Mouse (Mus musculus): Measurements from ENCODE around the gene Gm20388. TPM values are rescaled to one million over a fixed set of nuclear protein-coding genes. Genes with fewer than 3 reads are reported as not detected.

Gm20388 gene
- polyA plus RNA-seq, 1 experiment from 2014 or later = 5.5 TPM

DNA sequence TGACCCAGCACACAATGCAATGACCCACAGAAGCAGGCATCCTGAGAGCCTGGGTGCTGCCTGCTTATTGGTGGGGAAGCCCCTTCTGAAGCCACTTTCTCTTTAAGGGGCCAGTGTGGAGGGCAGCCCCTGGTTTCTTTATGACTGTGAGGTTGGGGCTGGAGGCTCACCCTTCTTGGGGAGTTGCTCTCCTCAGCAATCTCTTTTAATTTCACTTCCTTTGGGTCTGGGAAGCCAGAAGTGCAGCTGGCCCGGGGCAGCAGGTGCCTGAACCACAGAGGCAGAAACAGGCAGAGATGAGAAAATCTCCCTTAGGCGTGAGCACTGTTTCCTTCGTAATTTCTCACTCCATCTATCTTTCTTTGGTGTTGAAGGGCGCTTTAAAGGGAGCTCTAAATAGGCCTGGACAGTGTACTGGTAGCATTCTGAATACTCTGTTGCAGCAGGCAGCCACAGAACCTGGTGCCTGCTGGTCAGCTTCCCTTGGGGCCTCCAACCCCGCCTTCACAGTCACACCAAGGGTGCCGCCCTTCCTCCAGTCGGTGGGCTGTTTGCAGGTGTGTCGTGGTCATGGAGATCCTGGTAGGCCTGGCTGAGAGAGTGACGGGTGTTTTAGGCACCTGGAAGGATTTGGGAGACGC is 2791.8 kb downstream of the Gm20388 start:
- DNase-seq (ENCODE audit: extremely low spot score, low spot score) = no peak
- Histone ChIP-seq H3K4me3 (no peak overlapping the region), H3K4me1 (peaks cover 39% of the 10 kb centered on the region), H3K27me3 (ENCODE audit: poor library complexity, severe bottlenecking) (0 out of 2 replicates have a peak, but pooled peaks cover 3% of the 10 kb centered on the region), H3K36me3 (replicated peaks) (no peaks in the 10 kb centered on the region), H3K27ac (no peak overlapping the region), H3K9me3 (no peaks in the 10 kb centered on the region)
- WGBS = 64% methylated on average over 10 of the region's 10 CpGs

DNA sequence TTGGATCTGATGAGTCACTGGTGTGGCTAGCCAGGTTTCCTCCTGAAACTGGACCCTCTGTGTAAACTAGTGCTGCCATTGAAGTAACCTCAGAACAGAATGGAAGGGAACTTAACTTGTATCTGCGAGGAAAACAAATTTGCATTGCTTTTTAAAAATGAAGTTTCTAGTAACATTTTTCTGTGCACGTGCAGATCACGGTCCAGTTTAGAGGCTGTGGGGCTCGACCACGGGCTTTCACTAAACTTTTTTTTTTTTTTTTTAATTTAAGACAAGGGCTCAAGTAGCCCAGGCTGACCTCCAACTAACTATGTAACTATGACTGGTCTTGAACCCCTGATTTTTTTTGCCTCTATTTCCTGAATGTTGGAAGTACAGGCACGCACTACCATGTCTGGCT is 2792.3 kb downstream of the Gm20388 start:
- no peak for DNase-seq (ENCODE audit: extremely low spot score, low spot score)
- Histone ChIP-seq H3K4me1 (peaks cover 39% of the 10 kb centered on the region), H3K4me3 (no peak overlapping the region), H3K9me3 (no peaks in the 10 kb centered on the region), H3K27ac (no peak overlapping the region), H3K27me3 (ENCODE audit: poor library complexity, severe bottlenecking) (peaks cover 8% of the 10 kb centered on the region; the same call in 1 of the 2 replicates), H3K36me3 (replicated peaks) (no peaks in the 10 kb centered on the region)
- WGBS = 88% methylated on average over 6 of the region's 6 CpGs

DNA sequence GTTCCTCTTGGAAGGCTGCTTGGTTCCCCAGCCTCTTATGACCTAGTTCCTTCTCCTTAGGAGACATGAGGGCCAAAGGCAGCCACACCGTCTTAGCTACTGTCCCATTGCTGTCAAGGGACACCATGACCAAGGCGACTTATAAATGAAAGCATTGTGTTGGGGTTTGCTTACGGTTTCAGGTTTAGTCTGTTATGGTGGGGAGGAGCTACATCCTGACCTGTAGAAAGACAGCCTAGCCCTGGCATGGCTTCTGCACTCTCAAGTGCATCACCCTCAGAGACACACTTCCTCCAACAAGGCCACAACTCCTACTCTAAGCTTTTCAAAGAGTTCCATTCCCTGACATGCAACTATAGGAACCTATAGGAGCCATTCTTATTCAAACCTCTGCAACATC is 2794.0 kb downstream of the Gm20388 start:
- H3K27me3 ChIP-seq (ENCODE audit: poor library complexity, severe bottlenecking) = peaks cover 15% of the 10 kb centered on the region
- DNase-seq (ENCODE audit: extremely low spot score, low spot score) = no peak
- 82% methylated on average over 3 of the region's 3 CpGs for WGBS
- no peaks in the 10 kb centered on the region for H3K36me3 ChIP-seq (replicated peaks)
- H3K27ac ChIP-seq = no peak overlapping the region
- H3K4me3 ChIP-seq = no peak overlapping the region
- H3K4me1 ChIP-seq = peaks cover 39% of the 10 kb centered on the region
- H3K9me3 ChIP-seq = no peaks in the 10 kb centered on the region

DNA sequence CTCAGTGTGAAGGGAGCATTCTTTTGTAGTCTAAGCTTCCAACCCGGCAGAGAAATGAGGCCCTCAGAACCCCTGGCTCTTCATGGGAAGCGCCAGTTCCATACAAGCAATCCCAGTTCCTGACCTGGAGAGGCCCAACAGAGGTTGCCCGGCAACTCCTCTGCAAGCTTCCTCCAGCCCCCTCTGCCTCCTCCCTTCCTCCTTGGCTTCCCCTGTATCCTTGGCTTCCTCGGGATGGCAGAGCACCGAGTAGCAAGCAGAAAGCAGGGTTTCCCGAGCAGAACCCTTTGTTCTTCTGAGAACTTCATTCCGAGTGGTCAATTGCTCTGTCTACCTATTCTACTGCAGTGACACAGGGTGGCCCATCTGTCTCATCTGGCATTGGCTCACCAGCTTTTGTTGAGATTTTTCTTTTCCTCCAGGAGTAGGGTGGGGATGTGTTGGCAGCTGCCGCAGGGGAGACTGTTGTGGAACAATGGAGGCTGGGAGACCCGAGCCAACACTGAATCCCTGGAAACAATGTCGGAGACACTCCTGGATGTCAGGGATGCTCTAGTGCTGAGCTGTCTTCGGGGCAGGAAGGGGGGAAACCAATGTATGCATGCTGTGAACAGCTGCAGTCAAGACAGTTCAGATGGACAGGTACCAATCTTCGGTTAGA is 2795.4 kb downstream of the Gm20388 start:
- Histone ChIP-seq H3K9me3 (no peaks in the 10 kb centered on the region), H3K4me1 (peaks cover 32% of the 10 kb centered on the region), H3K4me3 (no peak overlapping the region), H3K36me3 (replicated peaks) (no peaks in the 10 kb centered on the region), H3K27ac (peak overlapping the region; percentile 62), H3K27me3 (ENCODE audit: poor library complexity, severe bottlenecking) (peaks cover 15% of the 10 kb centered on the region)
- WGBS = 60% methylated on average over 12 of the region's 12 CpGs
- no peak for DNase-seq (ENCODE audit: extremely low spot score, low spot score)

DNA sequence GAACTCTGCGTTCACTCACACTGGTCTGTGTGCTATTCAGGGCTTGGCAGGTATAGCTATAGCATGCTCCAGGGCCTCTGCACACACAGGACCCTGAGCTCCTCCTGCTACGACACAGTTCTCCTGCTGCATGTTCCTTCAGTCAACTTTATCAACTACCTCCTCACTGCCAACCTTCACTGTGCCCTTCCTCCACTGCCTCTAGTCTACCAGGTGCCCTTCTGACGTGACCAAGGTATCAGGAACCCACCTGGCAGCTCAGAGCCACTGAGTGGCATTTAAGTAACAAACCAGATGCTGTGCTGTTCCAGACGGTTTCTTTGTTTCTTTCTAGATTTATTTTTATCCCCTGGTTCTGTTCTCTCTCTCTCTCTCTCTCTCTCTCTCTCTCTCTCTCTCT is 2796.5 kb downstream of the Gm20388 start:
- no peak for DNase-seq (ENCODE audit: extremely low spot score, low spot score)
- 79% methylated on average over 4 of the region's 4 CpGs for WGBS
- Histone ChIP-seq H3K36me3 (replicated peaks) (no peaks in the 10 kb centered on the region), H3K27me3 (ENCODE audit: poor library complexity, severe bottlenecking) (peaks cover 15% of the 10 kb centered on the region), H3K9me3 (no peaks in the 10 kb centered on the region), H3K4me3 (no peak overlapping the region), H3K27ac (no peak overlapping the region), H3K4me1 (peaks cover 35% of the 10 kb centered on the region)

DNA sequence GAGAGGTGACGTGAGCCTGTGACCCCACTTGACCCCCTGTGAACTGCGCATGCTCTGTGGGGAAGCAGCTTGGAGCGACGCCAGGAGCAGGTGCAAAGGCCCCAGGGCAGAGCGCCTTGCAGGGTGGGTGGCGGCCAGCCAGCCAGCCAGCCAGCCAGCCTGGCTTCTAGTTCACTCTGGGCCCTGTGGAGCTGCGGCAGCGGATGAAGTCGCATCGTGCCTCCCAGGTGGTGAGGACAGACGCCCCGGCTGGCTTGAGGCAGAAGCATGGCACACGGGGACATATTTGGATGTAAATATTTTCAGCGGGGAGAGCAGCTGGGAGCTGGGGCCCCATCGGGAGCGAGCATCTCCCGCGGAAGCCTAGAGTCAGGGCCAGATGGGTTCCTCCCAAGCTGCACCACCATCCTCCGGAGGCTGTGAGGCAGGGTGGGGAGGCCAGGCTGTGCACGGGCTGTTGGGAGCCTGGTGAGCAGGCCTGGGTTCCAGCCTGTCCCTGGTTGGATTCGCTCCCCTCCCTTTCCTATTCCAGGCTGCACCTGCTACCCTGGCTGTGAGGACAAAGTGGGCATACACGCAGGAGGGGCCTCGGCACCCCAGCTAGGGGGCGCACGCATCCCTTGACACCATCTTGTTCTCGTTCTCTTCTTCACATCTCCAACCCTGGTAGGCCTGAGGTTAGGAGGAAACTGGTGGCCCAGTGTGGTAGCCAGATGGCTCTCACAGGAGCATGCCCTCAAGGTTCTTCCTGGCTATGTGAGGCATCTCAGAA is 2798.9 kb downstream of the Gm20388 start:
- H3K4me1 ChIP-seq = peaks cover 43% of the 10 kb centered on the region
- H3K9me3 ChIP-seq = no peaks in the 10 kb centered on the region
- no peak for DNase-seq (ENCODE audit: extremely low spot score, low spot score)
- H3K27me3 ChIP-seq (ENCODE audit: poor library complexity, severe bottlenecking) = peaks cover 15% of the 10 kb centered on the region
- H3K36me3 ChIP-seq (replicated peaks) = no peaks in the 10 kb centered on the region
- H3K27ac ChIP-seq = 0 out of 2 replicates have a peak overlapping the region, but pooled peaks have one; percentile 56
- no peak overlapping the region for H3K4me3 ChIP-seq
- 58% methylated on average over 26 of the region's 26 CpGs for WGBS

DNA sequence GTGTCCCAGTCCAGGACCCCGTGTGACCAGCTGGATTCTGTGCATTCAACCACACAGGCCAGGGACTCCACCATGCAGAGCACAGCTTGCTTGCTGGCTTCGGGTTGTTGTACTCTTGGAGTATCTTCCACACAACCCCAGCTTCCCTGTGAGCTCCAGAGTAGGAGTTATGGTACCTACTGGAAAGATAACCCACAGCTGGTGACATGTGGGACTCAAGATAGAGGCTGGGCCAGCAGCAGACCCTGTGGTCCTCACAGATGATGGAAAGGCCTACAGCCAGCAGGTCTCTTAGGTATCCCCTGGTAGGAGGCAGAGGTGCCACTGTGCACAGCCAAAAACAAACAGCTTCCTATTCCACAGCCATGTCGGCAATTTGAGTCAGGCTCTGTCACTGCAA is 2800.8 kb downstream of the Gm20388 start:
- H3K27ac ChIP-seq = no peak overlapping the region
- H3K27me3 ChIP-seq (ENCODE audit: poor library complexity, severe bottlenecking) = peaks cover 18% of the 10 kb centered on the region
- no peaks in the 10 kb centered on the region for H3K36me3 ChIP-seq (replicated peaks)
- DNase-seq (ENCODE audit: extremely low spot score, low spot score) = no peak
- no peak overlapping the region for H3K4me3 ChIP-seq
- 81% methylated on average over 3 of the region's 3 CpGs for WGBS
- no peaks in the 10 kb centered on the region for H3K9me3 ChIP-seq
- H3K4me1 ChIP-seq = peaks cover 29% of the 10 kb centered on the region

DNA sequence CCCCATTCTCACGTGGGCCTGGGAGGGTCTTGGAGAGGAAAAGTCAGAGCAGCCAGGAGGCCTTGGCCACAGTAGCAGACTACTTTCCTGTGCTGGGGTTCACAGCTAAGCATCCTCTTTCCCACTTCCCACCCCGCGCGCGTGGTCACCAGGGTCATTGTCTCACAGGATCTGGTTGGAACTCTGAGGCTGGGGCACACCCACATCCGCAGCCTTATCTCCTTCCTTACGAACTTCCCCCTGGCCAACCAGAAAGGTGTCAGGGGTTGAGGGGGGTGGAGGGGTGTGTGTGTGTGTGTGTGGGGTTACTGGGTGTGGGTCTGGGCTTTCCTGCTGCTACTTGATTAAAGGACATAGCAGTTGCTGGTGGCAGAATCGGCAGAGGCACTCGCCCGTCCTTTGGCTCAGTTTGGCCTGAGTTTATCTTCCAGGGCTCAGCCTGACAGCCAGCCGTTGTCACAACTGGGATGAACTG is 2801.3 kb downstream of the Gm20388 start:
- H3K4me1 ChIP-seq = peaks cover 27% of the 10 kb centered on the region
- no peak overlapping the region for H3K27ac ChIP-seq
- WGBS = 82% methylated on average over 11 of the region's 11 CpGs
- no peak overlapping the region for H3K4me3 ChIP-seq
- H3K27me3 ChIP-seq (ENCODE audit: poor library complexity, severe bottlenecking) = peaks cover 22% of the 10 kb centered on the region
- DNase-seq (ENCODE audit: extremely low spot score, low spot score) = no peak
- no peaks in the 10 kb centered on the region for H3K9me3 ChIP-seq
- no peaks in the 10 kb centered on the region for H3K36me3 ChIP-seq (replicated peaks)

DNA sequence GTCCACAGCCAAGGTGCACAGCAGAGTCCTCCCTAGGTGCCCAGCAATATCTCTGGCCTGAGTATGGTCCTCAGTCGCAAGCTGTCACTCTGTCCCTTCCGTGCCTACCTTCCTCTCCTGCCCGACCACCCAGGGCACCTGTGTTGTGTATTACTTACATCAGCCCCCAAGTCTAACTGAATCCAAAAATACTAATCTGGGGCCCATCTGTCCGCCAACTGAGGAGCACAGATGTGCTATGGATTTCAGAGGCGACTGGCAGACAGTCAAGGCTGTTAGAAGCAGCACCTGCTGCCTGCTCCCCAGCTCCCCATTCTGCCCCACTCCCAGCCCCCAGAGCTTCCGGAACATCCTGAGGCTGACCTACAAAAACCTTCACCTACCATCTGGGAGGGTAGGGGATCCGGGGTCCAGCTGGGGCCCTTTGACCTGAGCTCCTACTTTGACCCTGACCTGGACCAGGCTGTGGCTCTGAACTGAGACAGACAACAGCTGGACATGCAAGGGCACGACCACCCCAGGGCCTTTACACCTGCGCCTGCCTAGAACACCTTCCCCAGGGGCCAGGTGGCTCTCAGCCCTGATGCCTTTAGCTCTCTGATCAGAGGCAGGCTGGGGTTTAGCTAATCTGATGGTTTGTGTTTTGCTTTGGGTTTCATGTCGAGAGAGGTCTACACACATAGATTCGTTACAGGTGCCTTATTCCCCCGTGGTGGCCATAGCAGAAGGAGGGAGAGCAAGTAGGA is 2801.9 kb downstream of the Gm20388 start:
- no peak overlapping the region for H3K27ac ChIP-seq
- H3K9me3 ChIP-seq = no peaks in the 10 kb centered on the region
- H3K27me3 ChIP-seq (ENCODE audit: poor library complexity, severe bottlenecking) = peaks cover 27% of the 10 kb centered on the region
- H3K4me1 ChIP-seq = peaks cover 27% of the 10 kb centered on the region
- no peak overlapping the region for H3K4me3 ChIP-seq
- DNase-seq (ENCODE audit: extremely low spot score, low spot score) = no peak
- 84% methylated on average over 12 of the region's 12 CpGs for WGBS
- H3K36me3 ChIP-seq (replicated peaks) = no peaks in the 10 kb centered on the region

DNA sequence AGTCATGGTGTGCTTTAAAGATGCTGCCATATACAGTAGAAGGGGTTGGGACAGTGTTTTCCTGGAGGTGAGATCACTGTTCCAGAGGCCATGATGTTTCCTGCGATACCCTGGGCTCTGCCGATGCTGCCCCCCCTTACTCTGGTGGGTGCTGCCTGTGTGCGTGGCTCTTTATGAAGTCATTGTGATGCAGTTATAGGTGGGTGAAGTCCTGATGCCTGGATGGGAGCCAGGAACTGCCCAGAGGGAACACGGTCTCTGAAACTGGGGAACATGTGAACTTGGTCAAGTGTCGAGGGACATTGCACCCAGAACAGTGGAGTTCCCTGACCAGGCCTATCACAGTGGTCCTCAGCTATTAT is 2802.5 kb downstream of the Gm20388 start:
- H3K27me3 ChIP-seq (ENCODE audit: poor library complexity, severe bottlenecking) = peaks cover 23% of the 10 kb centered on the region; the same call in 1 of the 2 replicates
- 92% methylated on average over 5 of the region's 5 CpGs for WGBS
- peaks cover 27% of the 10 kb centered on the region for H3K4me1 ChIP-seq
- H3K27ac ChIP-seq = no peak overlapping the region
- no peak overlapping the region for H3K4me3 ChIP-seq
- H3K9me3 ChIP-seq = no peaks in the 10 kb centered on the region
- no peaks in the 10 kb centered on the region for H3K36me3 ChIP-seq (replicated peaks)
- no peak for DNase-seq (ENCODE audit: extremely low spot score, low spot score)

DNA sequence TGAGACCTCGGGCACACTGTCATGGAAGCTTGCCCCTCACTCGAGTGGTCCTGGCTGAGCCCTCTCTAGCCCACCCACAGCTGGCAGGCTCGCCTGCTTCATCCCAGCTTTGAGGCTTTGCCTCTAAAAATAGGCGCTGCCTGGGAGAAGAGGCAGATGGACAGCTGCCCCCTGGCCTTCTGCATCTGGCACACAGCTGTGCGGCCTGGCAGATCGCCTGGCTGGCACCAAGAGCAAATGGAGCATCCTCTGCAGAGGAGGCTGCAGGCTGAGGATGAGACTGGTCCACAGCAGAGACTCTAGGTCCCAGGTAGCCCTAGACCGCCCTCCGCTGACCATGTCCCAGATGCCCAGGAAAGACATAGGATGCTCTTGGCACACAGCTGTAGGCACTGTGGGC is 2805.9 kb downstream of the Gm20388 start:
- no peak for DNase-seq (ENCODE audit: extremely low spot score, low spot score)
- H3K4me3 ChIP-seq = no peak overlapping the region
- peaks cover 33% of the 10 kb centered on the region for H3K4me1 ChIP-seq
- no peak overlapping the region for H3K27ac ChIP-seq
- no peaks in the 10 kb centered on the region for H3K9me3 ChIP-seq
- 81% methylated on average over 8 of the region's 8 CpGs for WGBS
- H3K36me3 ChIP-seq (replicated peaks) = no peaks in the 10 kb centered on the region
- peaks cover 43% of the 10 kb centered on the region for H3K27me3 ChIP-seq (ENCODE audit: poor library complexity, severe bottlenecking)

DNA sequence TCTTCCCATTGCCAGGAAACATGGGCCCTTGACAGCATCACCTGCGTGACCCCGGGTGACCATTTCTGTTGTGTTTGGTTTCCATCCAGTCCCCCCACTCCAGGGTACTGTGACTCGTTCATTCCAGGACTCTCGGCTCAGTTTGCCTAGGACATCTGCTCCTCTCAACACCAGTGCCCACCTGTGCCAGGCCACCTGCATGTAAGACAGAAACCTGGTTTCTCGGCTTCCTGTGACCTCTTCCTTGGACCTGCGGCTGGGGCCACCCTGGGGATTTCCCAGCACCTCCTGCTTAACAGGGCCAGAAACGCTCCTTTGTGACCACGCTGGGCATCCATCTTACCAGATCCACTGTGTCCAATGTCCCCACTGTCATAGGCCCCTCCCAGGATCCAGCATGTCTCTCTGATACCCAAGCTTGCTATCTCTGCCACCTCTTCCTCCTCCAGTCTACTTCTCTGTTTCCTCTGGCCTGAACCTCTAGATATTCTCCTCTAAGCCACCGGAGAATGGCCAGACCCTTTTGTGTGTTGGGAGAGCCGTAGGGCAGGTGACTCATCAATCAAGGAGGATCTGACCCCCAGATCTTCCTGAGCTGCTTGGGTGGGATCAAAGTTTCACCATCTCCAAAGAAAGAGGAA is 2807.3 kb downstream of the Gm20388 start:
- 88% methylated on average over 10 of the region's 10 CpGs for WGBS
- Histone ChIP-seq H3K36me3 (replicated peaks) (no peaks in the 10 kb centered on the region), H3K9me3 (no peaks in the 10 kb centered on the region), H3K27ac (no peak overlapping the region), H3K4me3 (no peak overlapping the region), H3K27me3 (ENCODE audit: poor library complexity, severe bottlenecking) (peaks cover 54% of the 10 kb centered on the region), H3K4me1 (peaks cover 19% of the 10 kb centered on the region)
- no peak for DNase-seq (ENCODE audit: extremely low spot score, low spot score)
